Mouse (Mus musculus): ENCODE measurements around the gene Ovca2. TPM values are rescaled to one million over a fixed set of nuclear protein-coding genes. Genes with fewer than 3 reads are reported as not detected.
A peak's percentile ranks its signal among the peaks of the same experiment; 100 is the strongest.

Ovca2 gene
- polyA plus RNA-seq (2012; fragmentation: generic; extraction: Trizol), result 19.3 TPM
- long read RNA-seq, experiment 1, transcript Ovca2-201 (2 exons, 2,670 nt), result major isoform, 28 of 35 reads
- long read RNA-seq, experiment 1, transcript Ovca2-202 (2 exons, 745 nt), result minor isoform, 5 of 35 reads
- long read RNA-seq, experiment 1, partial matches to known transcripts, result 0 of 35 reads
- long read RNA-seq, experiment 1, other reads (novel, unspliced or antisense), result 2 of 35 reads
- long read RNA-seq, experiment 2, transcript Ovca2-201 (2 exons, 2,670 nt), result major isoform, 26 of 30 reads
- long read RNA-seq, experiment 2, partial matches to known transcripts, result 0 of 30 reads
- long read RNA-seq, experiment 2, other reads (novel, unspliced or antisense), result 2 of 30 reads

GRCm38 (mm10) chr11:75178672-75179208 lies at the start of gene Ovca2:
TSS of gene Ovca2 (minus strand) at chr11:75178835.
- peak within 1 kb of the TSS; percentile 88 for H3ac ChIP-seq (ENCODE audit: control insufficient read depth, insufficient read length, low read depth)
- TF ChIP-seq CTCF (IDR thresholded peaks at IDR 0.05; ENCODE audit: control insufficient read depth, insufficient read depth, insufficient read length) (peak; percentile 88), CEBPB (IDR thresholded peaks at IDR 0.05; ENCODE audit: low read depth) (no peak)
- peaks cover 19% of the 10 kb centered on the region for H3K79me2 ChIP-seq (ENCODE audit: control insufficient read depth, insufficient read depth)

GRCm38 (mm10) chr11:75227632-75228031 lies 49.0 kb upstream of the Ovca2 start:
- no peak overlapping the region for H3K4me3 ChIP-seq (ENCODE audit: insufficient read depth, poor library complexity, severe bottlenecking)
- TF ChIP-seq MAX (IDR thresholded peaks at IDR 0.05) (no peak), MYOD1 (IDR thresholded peaks at IDR 0.05; ENCODE audit: control insufficient read depth, insufficient read length, low read depth) (no peak), MYOG (IDR thresholded peaks at IDR 0.05; ENCODE audit: control insufficient read depth, extremely low read depth, insufficient read length) (no peak), CTCF (IDR thresholded peaks at IDR 0.05; ENCODE audit: control insufficient read depth, insufficient read depth, insufficient read length) (no peak), USF1 (IDR thresholded peaks at IDR 0.05; ENCODE audit: low read depth) (no peak), FOSL1 (IDR thresholded peaks at IDR 0.05; ENCODE audit: insufficient read depth, low read length, poor library complexity, severe bottlenecking) (no peak), CEBPB (IDR thresholded peaks at IDR 0.05; ENCODE audit: low read depth) (no peak)
- H3K36me3 ChIP-seq (ENCODE audit: control insufficient read depth, insufficient read depth), result no peaks in the 10 kb centered on the region
- H3ac ChIP-seq (ENCODE audit: control insufficient read depth, insufficient read length, low read depth), result no peak overlapping the region
- H3K79me2 ChIP-seq (ENCODE audit: control insufficient read depth, insufficient read depth), result no peaks in the 10 kb centered on the region
- no peaks in the 10 kb centered on the region for H3K79me3 ChIP-seq (ENCODE audit: low read depth)
- H3K27me3 ChIP-seq (ENCODE audit: control insufficient read depth, insufficient read depth, insufficient read length), result no peaks in the 10 kb centered on the region

More at GRCm38 (mm10) chr11:75178672-75179208, at the start of gene Ovca2:
- H3K4me3 ChIP-seq (ENCODE audit: insufficient read depth, poor library complexity, severe bottlenecking), result peak within 1 kb of the TSS; percentile 94
- peaks cover 54% of the 10 kb centered on the region for H3K36me3 ChIP-seq (ENCODE audit: control insufficient read depth, insufficient read depth)
- H3K27me3 ChIP-seq (ENCODE audit: control insufficient read depth, insufficient read depth, insufficient read length), result no peaks in the 10 kb centered on the region
- peaks cover 9% of the 10 kb centered on the region for H3K79me3 ChIP-seq (ENCODE audit: low read depth)

GRCm38 (mm10) chr11:75224835-75225234 lies 46.2 kb upstream of the Ovca2 start:
- H3K79me2 ChIP-seq (ENCODE audit: control insufficient read depth, insufficient read depth), result no peaks in the 10 kb centered on the region
- no peaks in the 10 kb centered on the region for H3K79me3 ChIP-seq (ENCODE audit: low read depth)
- TF ChIP-seq MYOD1 (IDR thresholded peaks at IDR 0.05; ENCODE audit: control insufficient read depth, insufficient read length, low read depth) (no peak), FOSL1 (IDR thresholded peaks at IDR 0.05; ENCODE audit: insufficient read depth, low read length, poor library complexity, severe bottlenecking) (no peak), MAX (IDR thresholded peaks at IDR 0.05) (no peak), USF1 (IDR thresholded peaks at IDR 0.05; ENCODE audit: low read depth) (no peak), MYOG (IDR thresholded peaks at IDR 0.05; ENCODE audit: control insufficient read depth, extremely low read depth, insufficient read length) (no peak), CEBPB (IDR thresholded peaks at IDR 0.05; ENCODE audit: low read depth) (no peak)
- no peaks in the 10 kb centered on the region for H3K36me3 ChIP-seq (ENCODE audit: control insufficient read depth, insufficient read depth)
- no peak overlapping the region for H3ac ChIP-seq (ENCODE audit: control insufficient read depth, insufficient read length, low read depth)
- no peak overlapping the region for H3K4me3 ChIP-seq (ENCODE audit: insufficient read depth, poor library complexity, severe bottlenecking)
- H3K27me3 ChIP-seq (ENCODE audit: control insufficient read depth, insufficient read depth, insufficient read length), result no peaks in the 10 kb centered on the region

- Histone ChIP-seq H3ac (ENCODE audit: control insufficient read depth, insufficient read length, low read depth) (no peak overlapping the region), H3K79me3 (ENCODE audit: low read depth) (no peaks in the 10 kb centered on the region), H3K79me2 (ENCODE audit: control insufficient read depth, insufficient read depth) (no peaks in the 10 kb centered on the region), H3K4me3 (ENCODE audit: insufficient read depth, poor library complexity, severe bottlenecking) (no peak overlapping the region), H3K27me3 (ENCODE audit: control insufficient read depth, insufficient read depth, insufficient read length) (no peaks in the 10 kb centered on the region), H3K36me3 (ENCODE audit: control insufficient read depth, insufficient read depth) (no peaks in the 10 kb centered on the region)
- no peak for TF ChIP-seq CTCF (IDR thresholded peaks at IDR 0.05; ENCODE audit: control insufficient read depth, insufficient read depth, insufficient read length)
- TF ChIP-seq MAX (IDR thresholded peaks at IDR 0.05), result no peak
- TF ChIP-seq USF1 (IDR thresholded peaks at IDR 0.05; ENCODE audit: low read depth), result no peak
- TF ChIP-seq FOSL1 (IDR thresholded peaks at IDR 0.05; ENCODE audit: insufficient read depth, low read length, poor library complexity, severe bottlenecking), result no peak
- no peak for TF ChIP-seq MYOD1 (IDR thresholded peaks at IDR 0.05; ENCODE audit: control insufficient read depth, insufficient read length, low read depth)
- no peak for TF ChIP-seq CEBPB (IDR thresholded peaks at IDR 0.05; ENCODE audit: low read depth)
- no peak for TF ChIP-seq MYOG (IDR thresholded peaks at IDR 0.05; ENCODE audit: control insufficient read depth, extremely low read depth, insufficient read length)
Observed at GRCm38 (mm10) chr11:75224062-75224461, 45.4 kb upstream of the Ovca2 start.

GRCm38 (mm10) chr11:75220517-75221145 lies 42.0 kb upstream of the Ovca2 start:
- no peaks in the 10 kb centered on the region for H3K79me3 ChIP-seq (ENCODE audit: low read depth)
- no peaks in the 10 kb centered on the region for H3K27me3 ChIP-seq (ENCODE audit: control insufficient read depth, insufficient read depth, insufficient read length)
- no peaks in the 10 kb centered on the region for H3K36me3 ChIP-seq (ENCODE audit: control insufficient read depth, insufficient read depth)
- H3K4me3 ChIP-seq (ENCODE audit: insufficient read depth, poor library complexity, severe bottlenecking), result no peak overlapping the region
- H3ac ChIP-seq (ENCODE audit: control insufficient read depth, insufficient read length, low read depth), result no peak overlapping the region
- TF ChIP-seq USF1 (IDR thresholded peaks at IDR 0.05; ENCODE audit: low read depth) (no peak), CEBPB (IDR thresholded peaks at IDR 0.05; ENCODE audit: low read depth) (no peak), MAX (IDR thresholded peaks at IDR 0.05) (no peak), MYOD1 (IDR thresholded peaks at IDR 0.05; ENCODE audit: control insufficient read depth, insufficient read length, low read depth) (no peak), MYOG (IDR thresholded peaks at IDR 0.05; ENCODE audit: control insufficient read depth, extremely low read depth, insufficient read length) (no peak), FOSL1 (IDR thresholded peaks at IDR 0.05; ENCODE audit: insufficient read depth, low read length, poor library complexity, severe bottlenecking) (no peak), CTCF (IDR thresholded peaks at IDR 0.05; ENCODE audit: control insufficient read depth, insufficient read depth, insufficient read length) (no peak)
- H3K79me2 ChIP-seq (ENCODE audit: control insufficient read depth, insufficient read depth), result no peaks in the 10 kb centered on the region
